Mouse (Mus musculus): ENCODE results near the gene Ubqln1. TPM values are rescaled to one million over a fixed set of nuclear protein-coding genes. Genes with fewer than 3 reads are reported as not detected.

Gene Ubqln1
- polyA plus RNA-seq, 1 experiment from 2014 or later: 71.6 TPM

GRCm38 (mm10) chr13:58177511-58178208 lies 37.8 kb downstream of the Ubqln1 start:
- WGBS (ENCODE audit: insufficient replicate concordance): 88% methylated on average over 9 of the region's 9 CpGs
- no peak for ATAC-seq (replicated peaks; ENCODE audit: insufficient number of reproducible peaks, low FRiP score, low TSS enrichment)
- Histone ChIP-seq H3K9me3 (replicated peaks; ENCODE audit: control insufficient read depth, low read length) (no peaks in the 10 kb centered on the region), H3K4me3 (ENCODE audit: low read depth, low read length) (no peak overlapping the region), H3K4me2 (no peak overlapping the region), H3K4me1 (ENCODE audit: control insufficient read depth, insufficient read depth, low read length) (no peaks in the 10 kb centered on the region), H3K36me3 (ENCODE audit: control insufficient read depth, insufficient read depth, low read length) (peaks cover 22% of the 10 kb centered on the region), H3K27ac (ENCODE audit: low read depth, low read length) (no peak overlapping the region), H3K9ac (ENCODE audit: low read depth, low read length) (no peak overlapping the region), H3K27me3 (ENCODE audit: control insufficient read depth, insufficient read depth, low read length) (no peaks in the 10 kb centered on the region)

GRCm38 (mm10) chr13:58176105-58176504 lies 39.3 kb downstream of the Ubqln1 start:
- Histone ChIP-seq H3K9ac (ENCODE audit: low read depth, low read length) (no peak overlapping the region), H3K4me1 (ENCODE audit: control insufficient read depth, insufficient read depth, low read length) (no peaks in the 10 kb centered on the region), H3K4me3 (ENCODE audit: low read depth, low read length) (no peak overlapping the region), H3K27me3 (ENCODE audit: control insufficient read depth, insufficient read depth, low read length) (no peaks in the 10 kb centered on the region), H3K36me3 (ENCODE audit: control insufficient read depth, insufficient read depth, low read length) (peaks cover 19% of the 10 kb centered on the region), H3K9me3 (replicated peaks; ENCODE audit: control insufficient read depth, low read length) (no peaks in the 10 kb centered on the region), H3K4me2 (no peak overlapping the region), H3K27ac (ENCODE audit: low read depth, low read length) (no peak overlapping the region)
- WGBS (ENCODE audit: insufficient replicate concordance): 85% methylated on average over 3 of the region's 3 CpGs
- no peak for ATAC-seq (replicated peaks; ENCODE audit: insufficient number of reproducible peaks, low FRiP score, low TSS enrichment)

- no peak overlapping the region for H3K4me3 ChIP-seq (ENCODE audit: low read depth, low read length)
- no peak overlapping the region for H3K4me2 ChIP-seq
- no peaks in the 10 kb centered on the region for H3K27me3 ChIP-seq (ENCODE audit: control insufficient read depth, insufficient read depth, low read length)
- no peaks in the 10 kb centered on the region for H3K4me1 ChIP-seq (ENCODE audit: control insufficient read depth, insufficient read depth, low read length)
- no peak overlapping the region for H3K27ac ChIP-seq (ENCODE audit: low read depth, low read length)
- no peak overlapping the region for H3K9ac ChIP-seq (ENCODE audit: low read depth, low read length)
- no peaks in the 10 kb centered on the region for H3K9me3 ChIP-seq (replicated peaks; ENCODE audit: control insufficient read depth, low read length)
- ATAC-seq (replicated peaks; ENCODE audit: insufficient number of reproducible peaks, low FRiP score, low TSS enrichment): no peak
- H3K36me3 ChIP-seq (ENCODE audit: control insufficient read depth, insufficient read depth, low read length): peaks cover 2% of the 10 kb centered on the region
Observed at GRCm38 (mm10) chr13:58168119-58168518, 47.3 kb downstream of the Ubqln1 start.

DNA sequence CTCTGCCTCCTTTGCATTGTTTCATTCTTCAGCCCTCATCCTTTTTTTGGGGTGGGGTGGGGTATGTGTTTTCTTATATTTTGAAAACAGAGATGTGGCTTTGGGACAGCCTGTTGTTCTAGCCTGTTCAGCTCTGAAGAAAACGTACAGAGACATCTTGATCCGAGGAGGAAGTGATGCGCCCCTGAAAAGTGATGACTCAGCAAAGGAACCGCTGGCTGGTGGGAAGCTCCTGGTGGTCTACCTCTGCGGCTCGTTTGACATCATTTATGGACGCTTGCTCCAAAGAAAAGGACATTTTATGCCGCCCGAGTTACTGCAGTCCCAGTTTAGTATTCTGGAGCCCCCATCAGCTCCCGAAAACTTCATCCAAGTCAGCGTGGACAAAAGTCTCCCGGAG lies 52.1 kb downstream of the Ubqln1 start:
- H3K4me3 ChIP-seq (ENCODE audit: low read depth, low read length): no peak overlapping the region
- H3K27ac ChIP-seq (ENCODE audit: low read depth, low read length): no peak overlapping the region
- no peak overlapping the region for H3K9ac ChIP-seq (ENCODE audit: low read depth, low read length)
- 95% methylated on average over 12 of the region's 12 CpGs for WGBS (ENCODE audit: insufficient replicate concordance)
- no peak overlapping the region for H3K4me2 ChIP-seq
- no peaks in the 10 kb centered on the region for H3K27me3 ChIP-seq (ENCODE audit: control insufficient read depth, insufficient read depth, low read length)
- H3K4me1 ChIP-seq (ENCODE audit: control insufficient read depth, insufficient read depth, low read length): 0 out of 2 replicates have a peak, but pooled peaks cover 2% of the 10 kb centered on the region
- no peak for ATAC-seq (replicated peaks; ENCODE audit: insufficient number of reproducible peaks, low FRiP score, low TSS enrichment)
- peaks cover 2% of the 10 kb centered on the region for H3K9me3 ChIP-seq (replicated peaks; ENCODE audit: control insufficient read depth, low read length)
- H3K36me3 ChIP-seq (ENCODE audit: control insufficient read depth, insufficient read depth, low read length): peaks cover 10% of the 10 kb centered on the region

DNA sequence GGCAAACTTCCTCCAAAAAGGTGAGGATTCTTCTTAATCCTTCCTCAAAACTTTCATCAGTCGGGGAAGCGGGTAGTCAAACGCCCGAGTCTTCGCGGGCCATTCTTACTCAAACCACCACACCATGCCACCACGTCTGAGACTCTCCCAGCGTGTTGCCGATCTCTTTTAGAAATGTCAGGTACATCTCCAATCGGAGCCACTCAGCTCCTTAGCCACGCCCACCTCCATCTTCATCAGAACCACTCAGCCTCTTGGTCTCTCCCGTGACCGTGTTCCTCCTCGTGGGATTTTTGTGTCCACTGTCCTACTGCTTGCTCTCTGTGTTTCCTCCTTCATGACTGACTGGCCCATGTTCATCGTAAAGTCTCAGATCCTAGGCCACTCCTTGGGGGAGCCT lies 54.7 kb downstream of the Ubqln1 start:
- Histone ChIP-seq H3K4me2 (no peak overlapping the region), H3K4me3 (ENCODE audit: low read depth, low read length) (no peak overlapping the region), H3K4me1 (ENCODE audit: control insufficient read depth, insufficient read depth, low read length) (0 out of 2 replicates have a peak, but pooled peaks cover 7% of the 10 kb centered on the region), H3K27ac (ENCODE audit: low read depth, low read length) (no peak overlapping the region), H3K36me3 (ENCODE audit: control insufficient read depth, insufficient read depth, low read length) (peaks cover 10% of the 10 kb centered on the region), H3K9me3 (replicated peaks; ENCODE audit: control insufficient read depth, low read length) (peaks cover 2% of the 10 kb centered on the region), H3K27me3 (ENCODE audit: control insufficient read depth, insufficient read depth, low read length) (no peaks in the 10 kb centered on the region), H3K9ac (ENCODE audit: low read depth, low read length) (no peak overlapping the region)
- no peak for ATAC-seq (replicated peaks; ENCODE audit: insufficient number of reproducible peaks, low FRiP score, low TSS enrichment)
- 89% methylated on average over 15 of the region's 15 CpGs for WGBS (ENCODE audit: insufficient replicate concordance)

- WGBS (ENCODE audit: insufficient replicate concordance): 12% methylated on average over 16 of the region's 16 CpGs
- no peak for ATAC-seq (replicated peaks; ENCODE audit: insufficient number of reproducible peaks, low FRiP score, low TSS enrichment)
- peaks cover 2% of the 10 kb centered on the region for H3K9me3 ChIP-seq (replicated peaks; ENCODE audit: control insufficient read depth, low read length)
- H3K4me3 ChIP-seq (ENCODE audit: low read depth, low read length): peak overlapping the region; percentile 71
- peak overlapping the region; percentile 75 for H3K4me2 ChIP-seq
- no peaks in the 10 kb centered on the region for H3K27me3 ChIP-seq (ENCODE audit: control insufficient read depth, insufficient read depth, low read length)
- no peak overlapping the region for H3K27ac ChIP-seq (ENCODE audit: low read depth, low read length)
- H3K4me1 ChIP-seq (ENCODE audit: control insufficient read depth, insufficient read depth, low read length): 0 out of 2 replicates have a peak, but pooled peaks cover 7% of the 10 kb centered on the region
- peak overlapping the region; percentile 59 for H3K9ac ChIP-seq (ENCODE audit: low read depth, low read length)
- peaks cover 10% of the 10 kb centered on the region for H3K36me3 ChIP-seq (ENCODE audit: control insufficient read depth, insufficient read depth, low read length)
Observed at GRCm38 (mm10) chr13:58158099-58158912, 57.1 kb downstream of the Ubqln1 start.

- H3K9ac ChIP-seq (ENCODE audit: low read depth, low read length): peak within 1 kb of the TSS; percentile 59
- peaks cover 2% of the 10 kb centered on the region for H3K9me3 ChIP-seq (replicated peaks; ENCODE audit: control insufficient read depth, low read length)
- H3K36me3 ChIP-seq (ENCODE audit: control insufficient read depth, insufficient read depth, low read length): peaks cover 10% of the 10 kb centered on the region
- no peaks in the 10 kb centered on the region for H3K27me3 ChIP-seq (ENCODE audit: control insufficient read depth, insufficient read depth, low read length)
- peak within 1 kb of the TSS; percentile 71 for H3K4me3 ChIP-seq (ENCODE audit: low read depth, low read length)
- 0 out of 2 replicates have a peak, but pooled peaks cover 7% of the 10 kb centered on the region for H3K4me1 ChIP-seq (ENCODE audit: control insufficient read depth, insufficient read depth, low read length)
- peak within 1 kb of the TSS; percentile 75 for H3K4me2 ChIP-seq
- H3K27ac ChIP-seq (ENCODE audit: low read depth, low read length): no peak within 1 kb of the TSS
- under 1% methylated on average over 30 of the region's 30 CpGs for WGBS (ENCODE audit: insufficient replicate concordance)
- ATAC-seq (replicated peaks; ENCODE audit: insufficient number of reproducible peaks, low FRiP score, low TSS enrichment): peak; percentile 74
Observed at GRCm38 (mm10) chr13:58157447-58158098, 57.9 kb downstream of the Ubqln1 start, which contains the start of gene Idnk. Gene Idnk, plus strand, starts transcription at chr13:58157649.

DNA sequence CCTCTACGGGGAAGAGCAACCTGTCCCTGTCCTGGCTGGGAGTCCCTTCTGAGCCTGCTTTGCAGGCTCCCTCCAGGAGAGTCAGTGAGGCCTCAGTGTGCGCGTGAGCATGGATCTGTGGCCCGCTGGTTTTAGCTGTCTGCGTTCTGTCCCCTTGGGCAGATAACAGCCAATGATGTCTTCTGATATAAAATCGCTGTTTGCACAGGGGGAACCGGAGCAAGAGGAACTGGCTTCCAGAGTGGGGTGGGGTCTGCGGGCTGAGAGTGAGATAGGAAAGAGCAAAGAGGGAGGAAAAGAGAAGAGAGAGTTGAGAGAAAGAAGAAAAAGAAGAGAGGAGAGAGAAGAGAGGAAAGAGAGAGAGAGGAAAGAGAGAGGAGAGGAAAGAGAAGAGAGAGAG lies 58.4 kb downstream of the Ubqln1 start:
- no peaks in the 10 kb centered on the region for H3K27me3 ChIP-seq (ENCODE audit: control insufficient read depth, insufficient read depth, low read length)
- H3K36me3 ChIP-seq (ENCODE audit: control insufficient read depth, insufficient read depth, low read length): peaks cover 10% of the 10 kb centered on the region
- 0 out of 2 replicates have a peak, but pooled peaks cover 7% of the 10 kb centered on the region for H3K4me1 ChIP-seq (ENCODE audit: control insufficient read depth, insufficient read depth, low read length)
- H3K9ac ChIP-seq (ENCODE audit: low read depth, low read length): peak overlapping the region; percentile 59; the same call in 1 of the 2 replicates
- H3K27ac ChIP-seq (ENCODE audit: low read depth, low read length): no peak overlapping the region
- no peak for ATAC-seq (replicated peaks; ENCODE audit: insufficient number of reproducible peaks, low FRiP score, low TSS enrichment)
- peak overlapping the region; percentile 71 for H3K4me3 ChIP-seq (ENCODE audit: low read depth, low read length)
- peaks cover 2% of the 10 kb centered on the region for H3K9me3 ChIP-seq (replicated peaks; ENCODE audit: control insufficient read depth, low read length)
- H3K4me2 ChIP-seq: peak overlapping the region; percentile 75
- 15% methylated on average over 8 of the region's 8 CpGs for WGBS (ENCODE audit: insufficient replicate concordance)
